Mouse (Mus musculus) heart, embryonic 13.5 days (tissue): ENCODE data around the gene Cblb. TPM values are rescaled to one million over a fixed set of nuclear protein-coding genes. Genes with fewer than 3 reads are reported as not detected.

Source experiments
- ATAC-seq: fragments of 200-750 bp; cut with Nextera tagmentation; 2 replicates; pipeline ENCODE4 v1.8.0; 2017; ENCODE audit warnings: moderate TSS enrichment; ENCODE audit not compliant: insufficient number of reproducible peaks, low FRiP score, low TSS enrichment; ENCODE audit errors: extremely low read depth
- H3K27ac ChIP-seq: fragments of 300-500 bp; sonication (generic); replicated peaks from 2 replicates; pipeline ENCODE4 v1.5.1; 2015; ENCODE audit warnings: moderate library complexity, mild to moderate bottlenecking, inconsistent platforms
- H3K27me3 ChIP-seq: fragments of 300-500 bp; sonication (generic); replicated peaks from 2 replicates; pipeline ENCODE4 v1.6.1; 2015; ENCODE audit warnings: mild to moderate bottlenecking, inconsistent platforms
- H3K36me3 ChIP-seq: fragments of 300-500 bp; sonication (generic); 2 replicates; pipeline ENCODE4 v1.6.1; 2015; ENCODE audit warnings: mild to moderate bottlenecking, inconsistent platforms
- H3K4me1 ChIP-seq: fragments of 300-500 bp; sonication (generic); 2 replicates; pipeline ENCODE4 v1.6.1; 2015; ENCODE audit warnings: inconsistent platforms
- H3K4me2 ChIP-seq: fragments of 300-500 bp; sonication (generic); 2 replicates; pipeline ENCODE4 v1.6.1; 2015; ENCODE audit warnings: inconsistent platforms, mild to moderate bottlenecking, moderate library complexity
- H3K4me3 ChIP-seq: fragments of 300-500 bp; sonication (generic); 2 replicates; pipeline ENCODE4 v1.5.1; 2015; ENCODE audit warnings: moderate library complexity, mild to moderate bottlenecking, inconsistent platforms
- H3K9ac ChIP-seq: fragments of 300-500 bp; sonication (generic); 2 replicates; pipeline ENCODE4 v1.6.1; 2015; ENCODE audit warnings: inconsistent platforms, mild to moderate bottlenecking, moderate library complexity
- H3K9me3 ChIP-seq: fragments of 300-500 bp; sonication (generic); 2 replicates; pipeline ENCODE4 v1.6.1; 2016; ENCODE audit warnings: inconsistent platforms
- WGBS: fragments of 180-500 bp; shearing (Covaris S2); methylation state at CpG from one replicate; pipeline ENCODE4 v1.1.7; 2015; ENCODE audit warnings: mixed read lengths; 5-methylcytosine and 5-hydroxymethylcytosine counted together
- polyA plus RNA-seq: library from polyadenylated mRNA; unstranded; fragments of >200 nt; fragmentation: Nextera tagmentation; extraction: Ambion mirVana; gene quantifications from 2 replicates; pipeline ENCODE4 v1.2.1, GENCODE M21; 2015

The Cblb gene
- polyA plus RNA-seq, 1 experiment from 2014 or later: 9.2 TPM

GRCm38 (mm10) chr16:52134631-52135227 lies 103.7 kb downstream of the Cblb start:
- no peak overlapping the region for H3K9ac ChIP-seq
- H3K4me1 ChIP-seq: peaks cover 9% of the 10 kb centered on the region; the same call in 1 of the 2 replicates
- no peak for ATAC-seq
- H3K36me3 ChIP-seq: peaks cover 36% of the 10 kb centered on the region
- H3K4me2 ChIP-seq: no peak overlapping the region
- 57% methylated on average over 11 of the region's 11 CpGs for WGBS
- H3K4me3 ChIP-seq: no peak overlapping the region
- no peak overlapping the region for H3K27ac ChIP-seq
- H3K27me3 ChIP-seq: no peaks in the 10 kb centered on the region
- H3K9me3 ChIP-seq: no peaks in the 10 kb centered on the region

DNA sequence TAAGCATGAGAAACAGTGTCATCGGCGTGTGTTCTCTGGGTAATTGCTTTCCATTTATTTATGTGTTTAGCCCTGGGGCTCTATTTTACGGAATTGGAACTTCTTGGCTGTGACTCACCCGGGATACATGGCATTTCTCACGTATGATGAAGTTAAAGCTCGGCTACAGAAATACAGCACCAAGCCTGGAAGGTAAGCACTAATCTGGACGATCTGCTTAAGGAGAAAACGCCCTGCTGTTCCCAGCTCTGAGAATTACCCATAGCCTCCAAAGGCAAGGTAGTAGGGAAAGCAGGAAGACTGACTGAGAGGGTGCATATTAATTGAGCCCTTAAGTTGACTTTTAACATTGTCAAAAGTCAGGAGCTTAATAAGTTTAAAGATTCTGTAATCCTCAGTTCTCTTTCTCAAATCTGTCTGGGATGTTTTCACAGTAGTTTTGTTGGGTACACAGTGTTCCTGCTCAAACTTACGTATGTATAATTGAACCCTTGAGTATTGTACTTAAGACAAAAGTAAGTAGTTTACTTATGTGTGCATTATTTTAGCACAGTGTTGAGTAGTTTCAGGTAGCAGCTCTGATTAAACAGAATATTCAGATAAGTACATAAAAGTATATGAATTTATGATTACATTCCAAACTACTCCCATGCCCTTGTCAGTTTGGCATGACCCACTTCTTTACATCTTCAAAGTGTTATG lies 104.8 kb downstream of the Cblb start:
- H3K4me3 ChIP-seq: no peak overlapping the region
- no peaks in the 10 kb centered on the region for H3K27me3 ChIP-seq
- no peak overlapping the region for H3K27ac ChIP-seq
- no peak for ATAC-seq
- H3K36me3 ChIP-seq: peaks cover 37% of the 10 kb centered on the region
- H3K9me3 ChIP-seq: no peaks in the 10 kb centered on the region
- WGBS: 82% methylated on average over 9 of the region's 9 CpGs
- H3K9ac ChIP-seq: no peak overlapping the region
- no peak overlapping the region for H3K4me2 ChIP-seq
- H3K4me1 ChIP-seq: peaks cover 9% of the 10 kb centered on the region; the same call in 1 of the 2 replicates

DNA sequence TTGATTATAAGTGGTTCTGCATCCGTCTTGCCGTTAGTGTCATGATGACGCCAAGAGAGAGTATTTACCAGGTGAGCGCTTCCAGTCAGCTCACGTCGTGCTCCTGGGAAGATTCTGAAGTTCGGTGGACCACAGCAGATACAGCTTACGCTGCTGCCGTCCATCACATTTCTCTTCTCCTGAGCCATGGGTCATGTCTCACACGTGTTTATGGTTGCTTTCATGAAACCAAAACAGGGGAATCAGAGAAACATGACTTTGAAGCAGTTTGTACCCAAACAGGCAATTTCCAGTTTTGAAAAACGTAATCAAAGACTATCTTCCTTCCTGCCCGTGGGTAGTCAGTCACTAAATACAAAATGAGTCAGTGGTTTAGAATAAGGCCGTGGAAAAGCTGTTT lies 112.1 kb downstream of the Cblb start:
- Histone ChIP-seq H3K4me1 (no peaks in the 10 kb centered on the region), H3K27me3 (no peaks in the 10 kb centered on the region), H3K27ac (no peak overlapping the region), H3K36me3 (peaks cover 53% of the 10 kb centered on the region), H3K9me3 (no peaks in the 10 kb centered on the region), H3K4me3 (no peak overlapping the region), H3K9ac (no peak overlapping the region), H3K4me2 (no peak overlapping the region)
- WGBS: 92% methylated on average over 13 of the region's 13 CpGs
- no peak for ATAC-seq

GRCm38 (mm10) chr16:52143818-52144217 lies 112.8 kb downstream of the Cblb start:
- Histone ChIP-seq H3K27me3 (no peaks in the 10 kb centered on the region), H3K9ac (no peak overlapping the region), H3K27ac (no peak overlapping the region), H3K4me3 (no peak overlapping the region), H3K9me3 (no peaks in the 10 kb centered on the region), H3K4me2 (no peak overlapping the region), H3K36me3 (peaks cover 58% of the 10 kb centered on the region), H3K4me1 (no peaks in the 10 kb centered on the region)
- no peak for ATAC-seq
- WGBS: 87% methylated on average over 3 of the region's 3 CpGs

DNA sequence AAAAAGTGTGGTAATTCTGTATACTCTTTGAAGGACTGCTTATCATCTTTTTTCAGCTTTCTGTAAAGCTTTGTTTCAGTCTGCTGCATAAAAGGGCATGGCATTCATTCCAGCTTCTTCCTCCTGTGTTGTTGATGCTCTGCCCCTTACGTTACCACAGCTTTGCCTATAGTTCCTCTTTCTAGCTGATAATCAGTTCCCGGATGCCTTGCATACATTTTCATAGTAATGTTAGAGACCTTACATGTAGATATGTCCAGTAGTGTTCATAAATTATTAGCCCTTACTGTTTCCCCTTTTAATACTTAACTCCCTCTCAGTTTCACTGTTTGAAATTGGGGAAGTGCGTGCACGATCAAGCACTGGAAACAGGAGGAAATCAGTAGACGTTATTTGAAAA lies 113.8 kb downstream of the Cblb start:
- Histone ChIP-seq H3K27ac (no peak overlapping the region), H3K4me3 (no peak overlapping the region), H3K9me3 (no peaks in the 10 kb centered on the region), H3K4me1 (no peaks in the 10 kb centered on the region), H3K4me2 (no peak overlapping the region), H3K27me3 (no peaks in the 10 kb centered on the region), H3K36me3 (peaks cover 52% of the 10 kb centered on the region), H3K9ac (no peak overlapping the region)
- WGBS: 88% methylated on average over 5 of the region's 5 CpGs
- no peak for ATAC-seq

DNA sequence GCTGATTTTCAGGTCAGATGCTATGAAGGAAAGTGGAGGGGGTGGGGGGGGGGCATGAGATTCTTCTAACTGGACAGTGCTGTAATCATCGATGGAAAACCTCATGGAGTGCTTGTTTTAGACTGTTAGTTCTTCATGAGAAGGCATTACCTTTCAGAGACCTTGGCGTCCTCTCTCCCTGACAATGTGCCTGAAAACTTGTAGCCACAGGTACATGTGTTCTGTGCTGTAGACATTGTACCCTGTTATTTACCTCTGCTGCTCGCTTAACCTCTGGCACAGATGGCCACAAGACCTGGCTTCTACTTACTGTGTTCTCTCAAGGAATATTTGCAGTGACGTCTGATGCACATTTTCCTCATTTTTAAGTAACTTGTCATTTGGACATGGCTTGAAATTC lies 114.5 kb downstream of the Cblb start:
- ATAC-seq: no peak
- H3K4me3 ChIP-seq: no peak overlapping the region
- no peak overlapping the region for H3K4me2 ChIP-seq
- H3K9ac ChIP-seq: no peak overlapping the region
- H3K27ac ChIP-seq: no peak overlapping the region
- H3K36me3 ChIP-seq: peaks cover 49% of the 10 kb centered on the region
- no peaks in the 10 kb centered on the region for H3K9me3 ChIP-seq
- H3K4me1 ChIP-seq: no peaks in the 10 kb centered on the region
- no peaks in the 10 kb centered on the region for H3K27me3 ChIP-seq
- 83% methylated on average over 4 of the region's 4 CpGs for WGBS

DNA sequence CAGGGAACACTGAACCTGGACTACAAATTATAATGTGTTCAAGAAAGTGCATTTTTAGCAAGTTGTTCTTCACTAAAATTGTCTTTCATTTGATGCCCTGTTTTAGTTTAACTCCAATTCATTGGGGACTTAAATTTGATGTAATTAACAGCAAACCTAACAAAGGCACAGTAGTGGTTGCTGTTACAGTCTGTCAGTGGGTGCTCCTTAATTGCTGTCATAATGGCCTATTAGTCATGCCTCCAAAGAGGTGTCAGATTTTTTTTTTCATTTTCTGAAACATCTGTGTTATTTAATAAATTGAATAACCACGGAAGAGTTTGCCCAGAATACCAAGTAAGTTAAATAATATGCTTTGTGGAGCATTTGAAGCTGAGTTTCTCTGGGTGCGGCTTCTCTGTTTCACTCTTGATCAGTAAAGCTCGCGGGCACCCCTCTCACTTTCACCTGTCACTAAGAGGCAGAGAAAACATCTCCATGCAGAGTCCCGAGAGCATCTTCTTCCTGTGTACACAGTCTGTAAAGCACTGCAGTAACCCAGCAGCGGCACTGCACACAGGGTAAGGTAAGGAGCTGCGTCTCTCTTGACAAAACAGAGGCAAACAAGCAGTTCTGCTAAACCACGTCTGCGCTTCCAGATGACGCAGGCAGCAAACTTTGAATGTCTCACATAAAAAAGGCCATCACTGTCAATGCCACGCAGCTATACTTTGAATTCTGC lies 116.1 kb downstream of the Cblb start:
- peaks cover 46% of the 10 kb centered on the region for H3K36me3 ChIP-seq
- no peaks in the 10 kb centered on the region for H3K4me1 ChIP-seq
- no peak overlapping the region for H3K27ac ChIP-seq
- H3K4me3 ChIP-seq: no peak overlapping the region
- H3K9ac ChIP-seq: no peak overlapping the region
- 88% methylated on average over 11 of the region's 11 CpGs for WGBS
- H3K4me2 ChIP-seq: no peak overlapping the region
- H3K27me3 ChIP-seq: no peaks in the 10 kb centered on the region
- ATAC-seq: no peak
- no peaks in the 10 kb centered on the region for H3K9me3 ChIP-seq

- Histone ChIP-seq H3K27me3 (no peaks in the 10 kb centered on the region), H3K4me2 (no peak overlapping the region), H3K4me3 (no peak overlapping the region), H3K4me1 (no peaks in the 10 kb centered on the region), H3K9ac (no peak overlapping the region), H3K36me3 (peaks cover 48% of the 10 kb centered on the region), H3K27ac (no peak overlapping the region), H3K9me3 (no peaks in the 10 kb centered on the region)
- 81% methylated on average over 6 of the region's 6 CpGs for WGBS
- no peak for ATAC-seq
These were observed 117.0 kb downstream of the Cblb start for GRCm38 (mm10) chr16:52148041-52148440.

DNA sequence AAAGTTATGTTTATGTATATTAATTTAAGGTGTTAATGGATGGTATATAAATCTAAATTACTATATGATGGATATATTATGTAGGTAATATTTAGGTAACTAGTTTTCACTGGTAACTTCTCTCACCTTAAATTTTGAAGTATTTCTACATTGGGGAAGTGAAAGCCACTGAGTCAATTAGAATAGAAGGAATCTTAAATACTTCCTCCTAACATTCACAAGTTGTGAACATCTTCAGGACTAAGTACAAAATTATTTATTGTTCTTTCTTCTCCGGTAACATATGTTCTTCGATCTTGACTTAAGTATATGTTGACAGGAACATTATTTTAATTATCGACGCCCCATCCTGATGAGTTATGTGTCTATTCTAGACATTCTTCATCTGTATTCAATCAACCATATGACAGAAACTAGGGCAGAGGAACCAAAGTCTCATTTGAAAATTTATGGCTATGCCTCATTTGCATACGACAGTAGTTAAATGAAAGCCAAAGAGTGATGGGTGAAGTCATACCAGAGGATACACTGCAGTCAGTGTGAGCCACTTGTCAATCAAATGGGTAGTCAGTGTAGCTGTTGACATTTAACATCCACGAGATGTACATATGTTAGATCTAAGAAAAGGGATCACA lies 118.2 kb downstream of the Cblb start:
- Histone ChIP-seq H3K36me3 (peaks cover 45% of the 10 kb centered on the region), H3K27ac (no peak overlapping the region), H3K4me1 (no peaks in the 10 kb centered on the region), H3K9ac (no peak overlapping the region), H3K9me3 (no peaks in the 10 kb centered on the region), H3K27me3 (no peaks in the 10 kb centered on the region), H3K4me3 (no peak overlapping the region), H3K4me2 (no peak overlapping the region)
- WGBS: 86% methylated on average over 6 of the region's 6 CpGs
- no peak for ATAC-seq

DNA sequence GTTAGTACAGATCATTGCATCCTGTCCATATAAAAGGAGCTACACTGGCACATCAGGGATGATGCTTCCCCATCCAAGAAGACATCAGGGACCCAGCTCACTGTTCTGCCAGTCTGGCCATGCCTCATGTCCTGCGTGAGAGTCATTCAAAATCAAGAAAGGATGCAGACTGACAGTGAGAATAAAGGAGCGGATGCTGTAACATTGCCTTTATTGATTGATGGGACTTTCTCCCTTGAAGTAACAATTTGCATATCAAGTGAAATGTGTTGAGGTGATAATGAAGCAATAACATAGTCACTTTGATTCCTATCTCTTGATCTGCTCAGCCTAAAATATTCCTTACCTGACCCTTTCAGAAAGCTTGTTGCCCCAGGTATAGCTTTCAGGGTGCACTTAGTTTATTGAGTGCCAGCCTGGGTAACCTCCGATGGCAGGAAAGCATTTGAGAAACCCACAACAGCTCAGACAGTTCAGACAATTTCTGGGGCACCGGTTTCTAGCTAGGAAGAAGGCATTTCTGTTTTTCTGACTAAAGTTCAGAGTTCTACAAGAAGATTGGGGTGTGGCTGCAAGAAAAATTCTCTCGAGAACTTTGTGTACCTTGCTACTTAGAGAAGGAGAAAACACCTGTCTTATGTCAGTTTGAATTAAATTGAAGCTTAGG lies 124.1 kb downstream of the Cblb start:
- no peak overlapping the region for H3K4me2 ChIP-seq
- peaks cover 7% of the 10 kb centered on the region for H3K4me1 ChIP-seq
- ATAC-seq: no peak
- no peaks in the 10 kb centered on the region for H3K27me3 ChIP-seq
- no peak overlapping the region for H3K4me3 ChIP-seq
- H3K9ac ChIP-seq: no peak overlapping the region
- no peaks in the 10 kb centered on the region for H3K9me3 ChIP-seq
- no peak overlapping the region for H3K27ac ChIP-seq
- WGBS: 84% methylated on average over 5 of the region's 5 CpGs
- peaks cover 61% of the 10 kb centered on the region for H3K36me3 ChIP-seq

- Histone ChIP-seq H3K27ac (0 out of 2 replicates have a peak overlapping the region, but pooled peaks have one; percentile 32), H3K36me3 (peaks cover 39% of the 10 kb centered on the region), H3K9me3 (no peaks in the 10 kb centered on the region), H3K4me1 (peaks cover 9% of the 10 kb centered on the region), H3K9ac (no peak overlapping the region), H3K4me2 (no peak overlapping the region), H3K4me3 (no peak overlapping the region), H3K27me3 (no peaks in the 10 kb centered on the region)
- WGBS: 56% methylated on average over 6 of the region's 6 CpGs
- ATAC-seq: no peak; the same call in 1 of the 2 replicates
These were observed 129.0 kb downstream of the Cblb start for GRCm38 (mm10) chr16:52159958-52160504.
